Mouse (Mus musculus) small intestine, adult 10 weeks (tissue): ENCODE results near the gene Calhm6. TPM values are rescaled to one million over a fixed set of nuclear protein-coding genes. Genes with fewer than 3 reads are reported as not detected.

ENCODE experiments used
- polyA plus RNA-seq: library from polyadenylated mRNA; stranded (reverse); fragments of 350-450 nt; fragmentation: Illumina TruSeq; extraction: RNeasy Lipid Tissue Mini Kit (QIAGEN cat#74804); gene quantifications from one replicate; pipeline ENCODE4 v1.2.3, GENCODE M21; 2014; ENCODE audit warnings: low replicate concordance

Gene Calhm6
- polyA plus RNA-seq: 3.3 TPM

DNA sequence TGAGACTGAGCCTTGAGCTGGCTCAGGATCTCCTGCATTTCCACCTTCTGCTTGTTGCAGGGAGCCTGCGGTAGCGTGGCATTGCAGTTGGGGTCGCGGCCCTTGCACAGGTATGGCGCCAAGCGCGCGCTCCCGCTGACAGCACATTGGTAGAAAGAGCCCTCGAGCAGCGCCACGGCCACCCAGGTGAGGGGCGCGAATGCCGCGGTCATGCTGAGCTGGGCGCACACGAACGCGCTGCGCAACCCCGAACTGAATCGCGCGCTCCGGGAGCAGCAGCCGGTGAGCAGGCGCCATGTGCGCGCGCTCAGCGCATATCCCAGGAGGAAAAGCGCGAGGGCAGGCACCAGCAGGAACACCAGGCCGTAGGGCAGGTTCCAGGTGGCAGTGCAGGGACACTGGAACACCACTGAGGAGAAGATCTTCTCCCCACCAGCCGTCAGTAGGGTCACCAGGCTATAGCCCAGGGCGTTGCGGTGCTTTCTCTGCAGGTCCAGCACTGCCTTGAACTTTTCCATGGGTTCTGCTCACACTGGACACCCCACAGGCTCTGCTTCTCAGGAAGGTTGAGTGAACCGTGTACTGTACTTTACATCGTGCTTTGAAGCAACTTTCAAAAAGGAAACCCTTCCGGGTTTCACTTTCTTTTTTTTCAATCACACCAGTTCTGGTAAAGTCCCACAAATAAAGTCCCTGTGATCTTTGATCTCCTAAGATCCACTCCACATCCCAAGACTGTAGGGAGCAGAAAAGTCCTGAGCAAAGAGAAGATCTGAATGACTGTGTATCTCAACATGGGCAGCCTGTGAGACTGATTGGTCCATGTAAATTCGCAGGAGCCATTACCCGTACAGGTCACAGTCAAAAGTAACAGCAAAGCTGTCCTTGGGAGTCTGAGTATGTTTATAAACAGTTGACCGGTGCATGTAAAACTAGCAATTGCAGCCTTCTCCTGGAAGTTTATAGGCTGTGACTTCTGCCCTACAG is at the start of gene Calhm6:
Gene Calhm6, minus strand, starts transcription at position 593 of the 987 bp plus-strand sequence.

DNA sequence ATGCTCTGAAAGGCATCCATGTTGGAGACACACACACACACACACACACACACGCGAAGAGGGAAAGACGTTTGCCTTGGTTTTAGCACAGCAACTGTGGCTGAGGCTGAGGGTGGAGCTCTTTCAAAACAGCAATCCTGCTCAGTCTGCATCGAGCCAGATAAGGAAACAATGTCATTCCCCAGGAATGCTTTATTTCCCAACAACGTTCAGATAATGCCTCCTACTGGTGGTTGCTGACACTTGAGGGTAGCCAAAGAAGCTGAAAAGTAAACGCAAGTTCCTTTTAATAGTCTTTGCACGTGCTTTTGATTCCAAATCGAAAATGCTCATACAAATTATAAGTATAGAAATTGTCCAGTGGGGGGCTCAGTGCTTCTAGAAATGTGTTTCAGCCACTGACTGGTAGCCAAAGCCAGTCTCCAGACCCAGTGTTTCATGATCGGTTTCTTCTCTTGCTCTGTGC is 31.3 kb downstream of the Calhm6 start, which contains the start of gene Calhm5:
Gene Calhm5, minus strand, starts transcription at position 102 of the 466 bp plus-strand sequence.

Other genes starting within 250 kb of the Calhm6 start
- 0.63 TPM for gene Rsph4a, start 222.9 kb downstream of the Calhm6 start, polyA plus RNA-seq
- gene Zup1, start 176.7 kb downstream of the Calhm6 start, polyA plus RNA-seq: 67.4 TPM
- gene Rwdd1, start 108.4 kb downstream of the Calhm6 start, polyA plus RNA-seq: 155 TPM
- not detected for gene Trappc3l, start 90.4 kb downstream of the Calhm6 start, polyA plus RNA-seq
- gene Calhm4, start 83.7 kb downstream of the Calhm6 start, polyA plus RNA-seq: not detected
- gene Calhm5, start 31.5 kb downstream of the Calhm6 start, polyA plus RNA-seq: 1.6 TPM
- gene Dse, start 79.7 kb upstream of the Calhm6 start, polyA plus RNA-seq: 4.8 TPM
- 50.7 TPM for gene Tspyl1, start 154.2 kb upstream of the Calhm6 start, polyA plus RNA-seq
- 14.1 TPM for gene Tspyl4, start 169.5 kb upstream of the Calhm6 start, polyA plus RNA-seq